Mouse (Mus musculus) heart, embryonic 13.5 days (tissue): ENCODE data around the gene Def6. TPM values are rescaled to one million over a fixed set of nuclear protein-coding genes. Genes with fewer than 3 reads are reported as not detected.

Experiments used
- ATAC-seq: fragments of 200-750 bp; cut with Nextera tagmentation; 2 replicates; pipeline ENCODE4 v1.8.0; 2017; ENCODE audit warnings: moderate TSS enrichment; ENCODE audit not compliant: insufficient number of reproducible peaks, low FRiP score, low TSS enrichment; ENCODE audit errors: extremely low read depth
- H3K27ac ChIP-seq: fragments of 300-500 bp; sonication (generic); replicated peaks from 2 replicates; pipeline ENCODE4 v1.5.1; 2015; ENCODE audit warnings: moderate library complexity, mild to moderate bottlenecking, inconsistent platforms
- H3K27me3 ChIP-seq: fragments of 300-500 bp; sonication (generic); replicated peaks from 2 replicates; pipeline ENCODE4 v1.6.1; 2015; ENCODE audit warnings: mild to moderate bottlenecking, inconsistent platforms
- H3K36me3 ChIP-seq: fragments of 300-500 bp; sonication (generic); 2 replicates; pipeline ENCODE4 v1.6.1; 2015; ENCODE audit warnings: mild to moderate bottlenecking, inconsistent platforms
- H3K4me1 ChIP-seq: fragments of 300-500 bp; sonication (generic); 2 replicates; pipeline ENCODE4 v1.6.1; 2015; ENCODE audit warnings: inconsistent platforms
- H3K4me2 ChIP-seq: fragments of 300-500 bp; sonication (generic); 2 replicates; pipeline ENCODE4 v1.6.1; 2015; ENCODE audit warnings: inconsistent platforms, mild to moderate bottlenecking, moderate library complexity
- H3K4me3 ChIP-seq: fragments of 300-500 bp; sonication (generic); 2 replicates; pipeline ENCODE4 v1.5.1; 2015; ENCODE audit warnings: moderate library complexity, mild to moderate bottlenecking, inconsistent platforms
- H3K9ac ChIP-seq: fragments of 300-500 bp; sonication (generic); 2 replicates; pipeline ENCODE4 v1.6.1; 2015; ENCODE audit warnings: inconsistent platforms, mild to moderate bottlenecking, moderate library complexity
- H3K9me3 ChIP-seq: fragments of 300-500 bp; sonication (generic); 2 replicates; pipeline ENCODE4 v1.6.1; 2016; ENCODE audit warnings: inconsistent platforms
- WGBS: fragments of 180-500 bp; shearing (Covaris S2); methylation state at CpG from one replicate; pipeline ENCODE4 v1.1.7; 2015; ENCODE audit warnings: mixed read lengths; 5-methylcytosine and 5-hydroxymethylcytosine counted together
- polyA plus RNA-seq: library from polyadenylated mRNA; unstranded; fragments of >200 nt; fragmentation: Nextera tagmentation; extraction: Ambion mirVana; gene quantifications from 2 replicates; pipeline ENCODE4 v1.2.1, GENCODE M21; 2015

Gene Def6
- polyA plus RNA-seq, 1 experiment from 2014 or later: 3.0 TPM

DNA sequence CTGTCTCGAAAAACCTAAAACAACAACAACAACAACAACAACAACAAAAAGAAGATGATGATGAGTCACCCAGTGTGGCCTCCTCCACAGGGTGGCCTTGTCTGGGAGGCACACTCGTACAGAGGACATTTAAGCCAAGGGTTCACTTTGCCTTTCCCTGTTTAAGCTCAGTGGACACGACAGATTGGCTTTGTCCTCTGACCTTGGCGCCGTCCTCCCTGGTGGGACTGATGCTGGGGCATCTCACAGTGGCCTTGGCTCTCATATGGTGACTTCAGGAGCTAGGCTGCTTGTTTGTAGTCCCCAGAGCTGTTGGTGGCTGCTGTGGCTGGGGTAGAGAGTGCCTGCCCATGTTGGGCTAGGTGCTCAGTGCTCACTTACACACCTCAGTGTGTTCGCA is 36.6 kb downstream of the Def6 start:
- WGBS: 76% methylated on average over 6 of the region's 6 CpGs
- H3K9ac ChIP-seq: no peak overlapping the region
- H3K4me3 ChIP-seq: no peak overlapping the region
- no peaks in the 10 kb centered on the region for H3K9me3 ChIP-seq
- no peaks in the 10 kb centered on the region for H3K27me3 ChIP-seq
- no peak for ATAC-seq
- peaks cover 52% of the 10 kb centered on the region for H3K4me1 ChIP-seq
- H3K4me2 ChIP-seq: no peak overlapping the region
- peak overlapping the region; percentile 56 for H3K27ac ChIP-seq
- peaks cover 44% of the 10 kb centered on the region for H3K36me3 ChIP-seq

DNA sequence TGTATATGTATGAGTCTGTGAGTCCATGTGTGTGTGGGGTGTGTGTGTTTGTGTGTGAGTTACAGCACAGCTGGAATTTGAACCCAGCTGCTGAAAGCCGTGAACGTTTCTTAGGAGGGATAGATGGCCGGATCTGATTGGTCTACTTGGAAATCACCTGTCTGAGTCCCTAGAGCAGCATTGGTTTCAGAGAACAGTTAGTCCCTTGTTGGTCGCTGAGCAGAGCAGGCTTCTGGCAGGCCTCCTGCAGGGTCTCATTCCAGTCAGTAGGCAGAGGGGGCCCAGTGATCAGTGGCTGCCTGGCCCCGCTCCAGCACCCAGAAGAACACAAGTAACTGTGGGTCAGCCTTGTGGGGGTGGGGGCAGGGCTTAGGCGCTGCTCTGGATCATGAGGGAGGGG is 37.1 kb downstream of the Def6 start:
- Histone ChIP-seq H3K9me3 (no peaks in the 10 kb centered on the region), H3K36me3 (peaks cover 39% of the 10 kb centered on the region), H3K27ac (peak overlapping the region; percentile 56), H3K27me3 (no peaks in the 10 kb centered on the region), H3K4me2 (no peak overlapping the region), H3K4me1 (peaks cover 52% of the 10 kb centered on the region), H3K9ac (0 out of 2 replicates have a peak overlapping the region, but pooled peaks have one; percentile 52), H3K4me3 (no peak overlapping the region)
- 36% methylated on average over 6 of the region's 6 CpGs for WGBS
- no peak for ATAC-seq

DNA sequence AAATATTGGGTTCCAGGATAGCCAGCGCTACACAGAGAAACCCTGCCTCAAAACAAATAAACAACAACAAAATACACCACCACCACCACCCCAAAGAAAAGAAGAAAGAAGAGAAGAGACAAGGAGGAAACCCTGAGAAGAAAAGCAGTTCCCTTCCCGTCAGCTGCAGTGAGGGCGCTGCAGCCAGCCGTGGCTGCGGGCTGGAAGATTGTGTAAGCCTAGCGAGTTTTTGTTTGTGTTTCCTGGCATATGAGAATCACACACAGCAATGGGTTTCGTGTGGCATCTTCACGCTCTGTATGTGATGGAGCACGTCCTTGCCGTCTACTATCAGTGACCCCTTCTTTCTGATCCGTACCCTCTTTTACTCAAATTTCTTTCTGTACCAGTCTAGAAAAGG is 39.1 kb downstream of the Def6 start:
- H3K4me3 ChIP-seq: no peak overlapping the region
- peaks cover 52% of the 10 kb centered on the region for H3K4me1 ChIP-seq
- no peaks in the 10 kb centered on the region for H3K27me3 ChIP-seq
- H3K9me3 ChIP-seq: no peaks in the 10 kb centered on the region
- 69% methylated on average over 11 of the region's 11 CpGs for WGBS
- no peak for ATAC-seq
- no peak overlapping the region for H3K9ac ChIP-seq
- peaks cover 22% of the 10 kb centered on the region for H3K36me3 ChIP-seq
- no peak overlapping the region for H3K4me2 ChIP-seq
- peak overlapping the region; percentile 42; the same call in 1 of the 2 replicates for H3K27ac ChIP-seq

DNA sequence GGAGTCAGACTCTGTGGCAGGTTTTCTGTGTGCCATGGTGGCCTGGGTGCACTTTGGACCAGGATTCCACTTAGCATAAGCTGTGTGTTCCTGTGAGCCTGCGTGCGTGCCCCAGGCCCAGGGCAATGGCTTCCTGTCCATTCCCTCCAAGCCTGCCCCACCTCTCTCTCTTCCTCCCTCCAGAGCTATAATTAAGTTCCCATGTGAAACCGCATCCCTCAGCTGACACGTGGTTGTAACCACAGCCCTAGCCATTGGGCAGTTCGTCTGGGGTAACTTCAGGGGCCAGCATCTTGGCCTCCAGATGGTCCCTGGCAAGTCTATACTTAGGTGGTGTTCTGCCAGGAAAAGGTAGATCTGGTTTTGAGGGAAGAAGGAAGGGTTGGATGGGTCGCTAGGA is 40.0 kb downstream of the Def6 start:
- Histone ChIP-seq H3K27me3 (no peaks in the 10 kb centered on the region), H3K36me3 (peaks cover 13% of the 10 kb centered on the region), H3K4me3 (no peak overlapping the region), H3K4me1 (peaks cover 52% of the 10 kb centered on the region), H3K9me3 (no peaks in the 10 kb centered on the region), H3K9ac (0 out of 2 replicates have a peak overlapping the region, but pooled peaks have one; percentile 28), H3K27ac (peak overlapping the region; percentile 42; the same call in 1 of the 2 replicates), H3K4me2 (no peak overlapping the region)
- ATAC-seq: no peak
- WGBS: 43% methylated on average over 6 of the region's 6 CpGs

DNA sequence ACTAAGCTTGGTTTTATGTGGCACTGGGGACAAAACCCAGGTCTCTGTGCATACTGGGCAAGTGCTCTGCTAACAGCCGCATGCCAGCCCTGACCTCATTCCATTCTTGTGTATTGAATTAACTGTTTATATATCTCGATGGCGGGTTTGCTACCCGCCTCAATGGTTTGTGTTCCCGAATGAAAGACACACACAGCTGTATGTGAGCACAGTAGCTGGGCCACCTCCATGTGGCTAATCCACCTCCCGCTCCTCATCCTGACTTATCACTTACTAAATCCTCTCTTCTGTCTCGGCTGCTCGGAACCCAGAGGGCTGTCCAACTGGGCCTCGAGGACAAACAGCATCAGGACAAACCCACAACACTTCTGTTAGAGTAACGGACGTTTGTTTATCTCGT is 41.5 kb downstream of the Def6 start:
- Histone ChIP-seq H3K27ac (no peak overlapping the region), H3K4me3 (no peak overlapping the region), H3K9ac (no peak overlapping the region), H3K36me3 (0 out of 2 replicates have a peak, but pooled peaks cover 6% of the 10 kb centered on the region), H3K27me3 (no peaks in the 10 kb centered on the region), H3K4me1 (peaks cover 49% of the 10 kb centered on the region), H3K9me3 (no peaks in the 10 kb centered on the region), H3K4me2 (no peak overlapping the region)
- ATAC-seq: no peak
- 70% methylated on average over 12 of the region's 12 CpGs for WGBS

DNA sequence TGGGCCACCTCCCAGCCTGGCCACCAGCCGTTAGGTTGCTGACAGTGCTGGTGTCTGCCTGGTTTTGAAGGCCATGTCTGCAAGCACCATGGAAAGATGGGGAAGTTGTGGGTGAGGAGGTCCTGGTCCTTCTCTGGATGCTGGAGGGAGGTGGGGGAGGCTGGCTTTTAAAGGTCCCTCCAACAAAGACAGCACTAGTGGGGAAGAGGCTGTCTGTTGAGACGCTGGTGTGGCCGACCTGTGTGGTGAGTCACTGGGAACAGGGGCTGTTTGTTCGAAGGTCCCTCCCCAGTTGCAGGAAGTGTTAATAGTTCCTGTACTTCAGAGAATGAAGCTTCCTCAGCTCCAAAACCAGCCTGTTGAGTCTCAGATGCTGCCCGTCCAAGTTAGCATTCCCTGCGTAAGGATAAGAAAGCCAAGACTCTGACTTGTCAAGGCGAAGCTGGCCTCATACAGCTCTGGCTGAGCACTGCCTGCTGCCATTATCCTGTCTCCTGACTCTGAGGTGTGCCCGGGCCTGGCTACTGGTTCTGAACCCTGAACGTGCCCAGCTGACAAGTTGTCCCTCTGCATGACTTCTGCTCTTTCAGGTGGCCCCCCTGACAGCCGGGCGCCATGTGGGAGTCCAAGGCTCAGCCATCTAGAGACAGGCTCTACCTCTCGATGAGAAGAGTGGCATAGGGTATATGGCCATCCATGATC is 44.2 kb downstream of the Def6 start:
- no peak for ATAC-seq
- no peak overlapping the region for H3K4me3 ChIP-seq
- H3K27ac ChIP-seq: no peak overlapping the region; the same call in 1 of the 2 replicates
- peaks cover 52% of the 10 kb centered on the region for H3K4me1 ChIP-seq
- no peaks in the 10 kb centered on the region for H3K27me3 ChIP-seq
- no peaks in the 10 kb centered on the region for H3K9me3 ChIP-seq
- H3K9ac ChIP-seq: peak overlapping the region; percentile 5; the same call in 1 of the 2 replicates
- H3K4me2 ChIP-seq: no peak overlapping the region
- 0 out of 2 replicates have a peak, but pooled peaks cover 6% of the 10 kb centered on the region for H3K36me3 ChIP-seq
- 69% methylated on average over 12 of the region's 12 CpGs for WGBS

DNA sequence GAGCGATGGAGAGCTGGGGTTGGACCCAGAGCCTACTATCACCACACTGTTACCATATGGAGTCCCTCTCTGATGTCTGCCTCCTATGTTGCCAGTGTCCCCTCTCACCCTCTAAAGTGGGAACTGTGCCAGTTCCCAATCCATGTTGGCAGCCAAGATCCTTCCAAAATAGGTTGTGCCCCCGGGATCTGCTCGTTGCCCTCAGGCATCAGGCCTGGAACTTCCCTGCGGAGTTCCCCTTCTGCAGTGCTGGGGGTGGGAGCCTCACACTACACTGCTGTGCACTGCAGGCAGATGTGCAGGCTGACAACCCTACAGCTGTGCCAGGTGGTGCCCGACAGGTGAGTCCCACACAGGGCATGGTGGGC is 44.7 kb downstream of the Def6 start:
- Histone ChIP-seq H3K4me2 (no peak overlapping the region), H3K9ac (peak overlapping the region; percentile 44; the same call in 1 of the 2 replicates), H3K9me3 (no peaks in the 10 kb centered on the region), H3K27ac (0 out of 2 replicates have a peak overlapping the region, but pooled peaks have one; percentile 6), H3K4me1 (peaks cover 52% of the 10 kb centered on the region), H3K36me3 (0 out of 2 replicates have a peak, but pooled peaks cover 6% of the 10 kb centered on the region), H3K27me3 (no peaks in the 10 kb centered on the region), H3K4me3 (no peak overlapping the region)
- no peak for ATAC-seq
- WGBS: 70% methylated on average over 5 of the region's 5 CpGs

DNA sequence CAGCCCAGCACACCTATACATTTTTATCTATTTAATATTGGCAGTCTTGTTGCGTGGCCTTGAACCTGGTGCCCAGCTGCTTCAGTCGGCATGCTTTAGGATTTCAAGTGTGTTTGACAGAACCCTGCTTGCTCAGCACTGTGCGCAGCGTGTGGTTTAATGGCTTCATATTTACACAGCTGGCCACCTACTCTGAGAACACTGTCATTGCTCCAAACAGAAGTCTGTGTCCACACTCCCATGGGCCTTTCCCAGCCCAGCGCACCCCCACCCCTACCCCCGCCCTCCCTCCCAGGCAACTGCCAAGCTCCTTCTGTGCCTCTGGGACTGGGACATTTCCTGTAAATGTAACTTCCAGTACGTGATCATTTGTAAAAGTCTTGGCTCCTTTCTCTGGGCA is 45.6 kb downstream of the Def6 start:
- H3K27me3 ChIP-seq: no peaks in the 10 kb centered on the region
- H3K4me2 ChIP-seq: no peak overlapping the region
- H3K27ac ChIP-seq: no peak overlapping the region
- WGBS: 80% methylated on average over 7 of the region's 7 CpGs
- H3K4me1 ChIP-seq: peaks cover 54% of the 10 kb centered on the region
- H3K4me3 ChIP-seq: no peak overlapping the region
- 0 out of 2 replicates have a peak, but pooled peaks cover 6% of the 10 kb centered on the region for H3K36me3 ChIP-seq
- ATAC-seq: no peak
- H3K9ac ChIP-seq: no peak overlapping the region
- no peaks in the 10 kb centered on the region for H3K9me3 ChIP-seq

DNA sequence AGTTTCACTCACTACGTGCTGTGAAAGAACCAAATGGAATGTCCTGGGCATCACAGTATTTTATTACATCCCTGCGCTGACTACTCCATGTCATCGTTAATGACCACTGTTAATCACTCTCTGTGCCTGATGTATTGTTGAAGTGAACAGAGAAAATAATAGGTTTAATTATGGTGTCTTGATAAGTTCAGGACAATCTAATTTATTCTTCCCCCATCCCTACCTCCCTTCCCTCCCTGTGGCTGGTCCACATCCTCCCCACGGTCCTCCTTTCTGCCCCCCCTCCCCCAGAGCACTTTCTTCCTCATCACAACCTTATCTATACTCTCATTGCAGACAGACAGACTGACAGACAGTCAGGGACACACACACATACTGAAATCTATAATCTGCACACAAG is 47.2 kb downstream of the Def6 start:
- 63% methylated on average over 4 of the region's 4 CpGs for WGBS
- Histone ChIP-seq H3K9me3 (no peaks in the 10 kb centered on the region), H3K4me1 (peaks cover 54% of the 10 kb centered on the region), H3K4me3 (no peak overlapping the region), H3K4me2 (no peak overlapping the region), H3K36me3 (0 out of 2 replicates have a peak, but pooled peaks cover 8% of the 10 kb centered on the region), H3K9ac (no peak overlapping the region), H3K27me3 (no peaks in the 10 kb centered on the region), H3K27ac (no peak overlapping the region)
- ATAC-seq: no peak

DNA sequence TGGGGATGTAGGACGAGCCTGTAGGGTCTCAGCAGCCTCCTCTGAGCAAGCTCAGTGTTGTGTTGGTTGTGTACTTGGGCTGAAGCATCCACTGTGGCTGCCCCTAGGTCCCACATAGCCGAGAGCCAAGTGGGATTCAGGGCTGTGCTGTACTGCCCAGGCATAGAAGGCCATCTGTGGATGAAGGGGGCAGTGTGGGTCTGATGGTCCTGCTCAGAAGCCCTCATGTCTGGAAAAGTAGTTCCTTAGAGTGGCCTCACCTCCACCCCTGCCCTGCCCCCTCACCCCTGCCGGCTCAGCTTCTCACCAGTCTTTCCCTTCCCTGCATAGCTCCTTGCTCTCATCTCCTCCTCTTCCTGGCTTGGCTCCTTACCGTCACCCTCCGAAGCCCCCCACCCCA is 48.1 kb downstream of the Def6 start:
- Histone ChIP-seq H3K4me2 (no peak overlapping the region), H3K4me1 (peaks cover 55% of the 10 kb centered on the region), H3K27ac (peak overlapping the region; percentile 70; the same call in 1 of the 2 replicates), H3K9ac (peak overlapping the region; percentile 30; the same call in 1 of the 2 replicates), H3K27me3 (no peaks in the 10 kb centered on the region), H3K9me3 (no peaks in the 10 kb centered on the region), H3K36me3 (0 out of 2 replicates have a peak, but pooled peaks cover 8% of the 10 kb centered on the region), H3K4me3 (no peak overlapping the region)
- ATAC-seq: no peak
- 32% methylated on average over 5 of the region's 5 CpGs for WGBS

DNA sequence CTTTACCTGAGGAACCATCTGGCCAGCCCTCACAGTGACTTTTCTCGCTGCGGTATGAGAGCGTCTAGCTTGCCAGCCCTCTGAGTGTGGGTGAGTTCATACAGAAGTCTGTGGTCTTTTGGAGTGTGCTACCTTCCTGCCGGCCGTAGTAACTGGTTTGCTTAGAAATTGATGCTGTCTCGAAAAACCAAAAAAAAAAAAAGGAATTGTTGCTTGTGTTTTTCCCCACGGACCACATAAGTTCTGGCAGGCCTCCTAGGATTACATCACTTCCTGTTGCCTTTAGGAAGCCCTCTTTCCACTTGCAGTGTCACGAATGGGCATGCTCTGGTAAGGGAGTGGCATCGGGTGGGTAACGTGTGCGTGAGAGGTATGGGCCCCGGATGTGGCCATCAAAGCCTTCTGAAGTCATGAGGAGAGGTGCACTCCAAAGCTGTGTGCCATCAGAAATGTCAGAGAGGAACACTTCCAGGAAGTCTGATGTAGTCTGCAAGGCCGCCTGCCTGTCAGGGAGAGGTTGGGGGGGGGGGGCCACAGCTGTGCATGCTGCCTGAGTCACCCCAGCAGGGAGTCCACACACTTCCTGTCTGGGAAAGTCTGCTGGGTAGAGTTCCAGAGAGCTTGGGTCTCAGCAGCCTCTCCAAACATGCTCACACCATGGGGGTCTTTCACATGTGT is 49.2 kb downstream of the Def6 start:
- Histone ChIP-seq H3K27ac (peak overlapping the region; percentile 70), H3K4me2 (peak overlapping the region; percentile 34), H3K9me3 (no peaks in the 10 kb centered on the region), H3K4me3 (no peak overlapping the region), H3K4me1 (peaks cover 62% of the 10 kb centered on the region), H3K27me3 (no peaks in the 10 kb centered on the region), H3K9ac (peak overlapping the region; percentile 50), H3K36me3 (0 out of 2 replicates have a peak, but pooled peaks cover 6% of the 10 kb centered on the region)
- 47% methylated on average over 13 of the region's 13 CpGs for WGBS
- no peak for ATAC-seq
